Mouse (Mus musculus) stomach, postnatal 0 days (tissue): Measurements from ENCODE around the gene Prmt8. TPM values are rescaled to one million over a fixed set of nuclear protein-coding genes. Genes with fewer than 3 reads are reported as not detected.

Source experiments
- ATAC-seq: fragments of 200-750 bp; cut with Nextera tagmentation; 2 replicates; pipeline ENCODE4 v1.8.0; 2017; ENCODE audit not compliant: low FRiP score, low TSS enrichment
- DNase-seq: peaks from one replicate; pipeline ENCODE4 v3.0.0-alpha.2; 2016; ENCODE audit warnings: low spot score
- H3K27ac ChIP-seq: fragments of 300-500 bp; sonication (generic); replicated peaks from 2 replicates; pipeline ENCODE4 v1.5.1; 2014; ENCODE audit warnings: mild to moderate bottlenecking, control low read depth
- H3K27me3 ChIP-seq: fragments of 300-500 bp; sonication (generic); 2 replicates; pipeline ENCODE4 v1.6.1; 2014; ENCODE audit warnings: low read length; ENCODE audit not compliant: control insufficient read depth, insufficient read depth
- H3K36me3 ChIP-seq: fragments of 300-500 bp; sonication (generic); 2 replicates; pipeline ENCODE4 v1.6.1; 2014; ENCODE audit warnings: low read length, mixed read lengths; ENCODE audit not compliant: control insufficient read depth, insufficient read depth
- H3K4me1 ChIP-seq: fragments of 300-500 bp; sonication (generic); replicated peaks from 2 replicates; pipeline ENCODE4 v1.6.1; 2014; ENCODE audit warnings: antibody characterized with exemption; ENCODE audit not compliant: control insufficient read depth, insufficient read depth
- H3K4me2 ChIP-seq: fragments of 300-500 bp; sonication (generic); replicated peaks from 2 replicates; pipeline ENCODE4 v1.6.1; 2014; ENCODE audit warnings: low read depth, mild to moderate bottlenecking, control low read depth, moderate library complexity
- H3K4me3 ChIP-seq: fragments of 300-500 bp; sonication (generic); 2 replicates; pipeline ENCODE4 v1.5.1; 2014; ENCODE audit warnings: low read depth, low read length, control low read depth
- H3K9ac ChIP-seq: fragments of 300-500 bp; sonication (generic); 2 replicates; pipeline ENCODE4 v1.6.1; 2014; ENCODE audit warnings: mild to moderate bottlenecking, low read length, control low read depth, mixed read lengths
- H3K9me3 ChIP-seq: fragments of 300-500 bp; sonication (generic); 2 replicates; pipeline ENCODE4 v1.6.1; 2016; ENCODE audit warnings: low read length; ENCODE audit not compliant: control insufficient read depth
- CTCF ChIP-seq: IDR thresholded peaks from 2 replicates; pipeline ENCODE4 v1.5.1; 2016; ENCODE audit warnings: antibody characterized with exemption, low read depth, mild to moderate bottlenecking, moderate library complexity
- EP300 ChIP-seq: optimal IDR thresholded peaks from 2 replicates; pipeline ENCODE3; 2016; ENCODE audit warnings: antibody characterized with exemption
- WGBS: fragments of 180-500 bp; shearing (Covaris S2); extraction: QIAGEN DNeasy Blood & Tissue Kit; methylation state at CpG from one replicate; pipeline ENCODE4 v1.1.7; 2014; 5-methylcytosine and 5-hydroxymethylcytosine counted together
- polyA plus RNA-seq: library from polyadenylated mRNA; unstranded; fragments of >200 nt; fragmentation: Nextera tagmentation; extraction: Ambion mirVana; gene quantifications from 2 replicates; pipeline ENCODE4 v1.2.1, GENCODE M21; 2015

Prmt8 gene
- polyA plus RNA-seq, 1 experiment from 2014 or later: 0.12 TPM

DNA sequence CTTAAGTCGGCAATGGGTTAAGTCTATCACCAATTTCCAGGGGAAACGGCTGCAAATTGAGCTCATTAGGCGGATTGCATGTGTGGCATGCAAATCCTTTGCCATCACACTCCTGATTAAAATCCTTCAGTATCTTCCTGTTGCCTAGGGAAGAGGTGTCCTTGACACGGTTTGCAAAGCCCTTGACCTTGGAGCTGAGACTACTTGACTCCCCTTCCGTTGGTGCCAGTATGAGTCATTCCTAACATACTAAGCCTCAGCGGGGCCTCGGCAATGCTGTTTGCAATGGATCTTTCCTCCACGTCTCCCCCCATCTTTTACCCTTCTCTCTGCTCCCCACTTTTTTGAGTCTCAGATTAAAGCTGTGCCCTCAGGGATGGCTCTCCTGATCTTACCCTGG, 85.7 kb downstream of the Prmt8 start:
- Histone ChIP-seq H3K4me2 (no peak overlapping the region), H3K4me3 (no peak overlapping the region), H3K27me3 (no peaks in the 10 kb centered on the region), H3K9me3 (no peaks in the 10 kb centered on the region), H3K27ac (no peak overlapping the region), H3K9ac (no peak overlapping the region), H3K36me3 (no peaks in the 10 kb centered on the region), H3K4me1 (no peaks in the 10 kb centered on the region)
- TF ChIP-seq EP300: no peak
- TF ChIP-seq CTCF: no peak
- WGBS: 39% methylated on average over 8 of the region's 8 CpGs
- ATAC-seq (no peak), DNase-seq (no peak)

DNA sequence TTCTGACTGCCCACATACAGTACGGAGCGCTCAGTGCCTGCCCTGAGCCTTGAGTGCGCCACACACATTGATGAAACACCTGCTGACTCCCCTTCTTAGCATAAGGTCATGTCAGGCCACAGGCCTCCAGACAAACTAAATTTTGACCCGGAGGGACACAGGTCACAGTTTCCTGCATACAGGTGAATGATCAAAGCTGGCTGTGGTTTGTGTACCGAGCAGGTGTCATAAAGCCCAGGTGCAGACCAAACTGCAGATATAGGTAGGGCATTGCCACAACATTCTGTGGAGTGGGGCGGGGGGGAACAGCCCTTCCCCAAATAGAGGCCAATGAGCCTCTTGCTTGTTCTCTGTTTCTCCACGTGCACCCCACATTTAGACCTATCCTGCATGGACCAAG, 88.5 kb downstream of the Prmt8 start:
- Histone ChIP-seq H3K27me3 (no peaks in the 10 kb centered on the region), H3K9me3 (no peaks in the 10 kb centered on the region), H3K27ac (no peak overlapping the region), H3K9ac (no peak overlapping the region), H3K4me1 (no peaks in the 10 kb centered on the region), H3K4me3 (no peak overlapping the region), H3K36me3 (no peaks in the 10 kb centered on the region), H3K4me2 (no peak overlapping the region)
- 66% methylated on average over 7 of the region's 7 CpGs for WGBS
- ATAC-seq: peak; percentile 51; the same call in 1 of the 2 replicates
- DNase-seq: no peak
- TF ChIP-seq EP300 (no peak), CTCF (no peak)

DNA sequence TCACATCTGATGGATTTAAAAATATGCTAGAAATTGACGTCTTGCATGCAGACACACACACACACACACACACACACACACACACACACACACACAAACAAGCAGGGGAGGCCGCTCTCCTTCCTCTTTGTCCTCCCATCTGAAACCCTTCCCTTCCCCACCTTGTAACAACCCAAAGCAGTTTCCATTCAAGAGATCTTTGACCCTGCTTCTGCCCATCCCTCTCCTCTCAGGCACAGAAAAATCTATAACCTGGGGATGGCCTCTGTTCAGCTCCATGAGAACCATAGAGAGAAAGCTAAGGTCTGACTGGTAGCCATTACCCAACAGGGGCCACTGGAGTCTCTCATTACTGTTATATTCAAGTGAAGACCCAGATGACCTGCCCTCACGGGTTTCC, 90.3 kb downstream of the Prmt8 start:
- WGBS: 68% methylated on average over 3 of the region's 3 CpGs
- Histone ChIP-seq H3K27ac (no peak overlapping the region), H3K9ac (no peak overlapping the region), H3K27me3 (no peaks in the 10 kb centered on the region), H3K4me1 (no peaks in the 10 kb centered on the region), H3K4me2 (no peak overlapping the region), H3K36me3 (no peaks in the 10 kb centered on the region), H3K4me3 (no peak overlapping the region), H3K9me3 (no peaks in the 10 kb centered on the region)
- TF ChIP-seq CTCF: no peak
- no peak for DNase-seq
- no peak for ATAC-seq

DNA sequence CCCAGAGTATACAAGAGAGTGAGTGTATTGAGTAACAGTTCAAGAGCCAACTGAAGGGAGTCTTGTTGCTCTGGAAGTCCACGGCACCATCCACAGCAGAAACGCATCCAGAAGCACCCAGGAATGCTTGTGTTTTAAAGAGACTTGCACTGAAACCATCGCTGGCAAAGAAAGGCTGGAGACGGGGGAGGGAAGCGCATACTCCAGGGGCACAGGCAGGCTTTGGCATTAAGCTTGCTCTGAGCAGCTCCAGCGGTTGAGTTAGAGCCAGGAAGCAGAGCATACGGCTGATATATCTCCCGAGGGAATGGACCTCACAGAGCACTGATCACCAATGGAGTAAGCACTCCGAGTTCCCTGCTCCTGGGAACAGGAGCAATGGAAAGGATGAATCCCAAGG, 91.0 kb downstream of the Prmt8 start:
- Histone ChIP-seq H3K9me3 (no peaks in the 10 kb centered on the region), H3K9ac (no peak overlapping the region), H3K4me1 (no peaks in the 10 kb centered on the region), H3K27me3 (no peaks in the 10 kb centered on the region), H3K36me3 (no peaks in the 10 kb centered on the region), H3K4me3 (no peak overlapping the region), H3K27ac (no peak overlapping the region), H3K4me2 (no peak overlapping the region)
- ATAC-seq (no peak), DNase-seq (no peak)
- TF ChIP-seq EP300: no peak
- no peak for TF ChIP-seq CTCF
- 67% methylated on average over 9 of the region's 9 CpGs for WGBS

DNA sequence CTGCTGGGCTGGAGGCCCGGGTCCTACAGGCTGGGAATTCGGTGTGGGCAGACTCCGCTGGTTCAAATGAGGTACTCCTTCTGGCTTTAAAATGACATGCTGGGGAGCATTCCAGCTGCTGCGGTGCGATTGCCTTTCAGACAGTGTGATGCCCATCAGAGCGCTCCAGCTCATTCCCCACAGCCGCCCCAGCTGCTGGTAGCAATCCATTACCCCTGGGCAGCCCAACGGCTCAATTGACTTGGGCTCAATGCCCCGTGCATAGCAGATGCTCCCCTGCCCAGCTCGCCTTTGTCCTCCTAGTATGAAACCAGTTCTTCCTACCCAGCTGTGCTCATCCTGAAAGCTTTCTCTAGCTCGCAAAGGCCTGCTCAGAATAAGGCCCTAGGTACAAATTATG, 92.4 kb downstream of the Prmt8 start:
- no peak for TF ChIP-seq CTCF
- TF ChIP-seq EP300: no peak
- Histone ChIP-seq H3K36me3 (no peaks in the 10 kb centered on the region), H3K9ac (no peak overlapping the region), H3K4me2 (no peak overlapping the region), H3K4me1 (no peaks in the 10 kb centered on the region), H3K27ac (no peak overlapping the region), H3K4me3 (no peak overlapping the region), H3K9me3 (no peaks in the 10 kb centered on the region), H3K27me3 (no peaks in the 10 kb centered on the region)
- 84% methylated on average over 11 of the region's 11 CpGs for WGBS
- ATAC-seq (no peak), DNase-seq (no peak)

DNA sequence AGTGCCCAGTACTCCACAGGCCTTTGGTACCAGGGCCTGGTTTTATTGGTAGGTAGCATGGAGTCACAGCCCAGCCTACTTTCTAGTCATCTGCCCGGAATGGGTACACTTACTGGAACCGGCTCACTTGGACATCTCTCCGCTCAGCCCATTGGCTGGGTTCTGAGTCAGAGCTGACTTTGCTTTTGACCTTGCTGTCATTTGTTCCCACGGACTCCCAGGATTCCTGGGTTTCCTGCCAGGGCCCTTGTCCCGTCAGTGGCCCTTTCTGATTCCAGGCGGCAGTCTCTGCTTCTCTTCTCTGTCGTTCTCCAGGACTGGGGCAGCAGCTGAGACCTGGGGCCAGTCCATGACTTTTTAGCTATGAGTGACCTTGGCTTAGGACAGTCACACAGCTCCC, 97.2 kb downstream of the Prmt8 start:
- no peak overlapping the region for H3K4me3 ChIP-seq
- 61% methylated on average over 7 of the region's 7 CpGs for WGBS
- no peak overlapping the region for H3K9ac ChIP-seq
- H3K4me2 ChIP-seq: no peak overlapping the region
- no peak for ATAC-seq
- DNase-seq: no peak
- H3K9me3 ChIP-seq: no peaks in the 10 kb centered on the region
- no peak overlapping the region for H3K27ac ChIP-seq
- TF ChIP-seq CTCF: no peak
- TF ChIP-seq EP300: no peak
- H3K4me1 ChIP-seq: no peaks in the 10 kb centered on the region
- no peaks in the 10 kb centered on the region for H3K36me3 ChIP-seq
- no peaks in the 10 kb centered on the region for H3K27me3 ChIP-seq
